22 mouse cellular contexts compared by ENCODE assay signal in genomic region chr4:139650907-139651306, GRCm38 (mm10). TPM values are rescaled to one million over a fixed set of nuclear protein-coding genes. Genes with fewer than 3 reads are reported as not detected.
A peak's percentile ranks its signal among the peaks of the same experiment; 100 is the strongest.
DNase-seq lines count a peak whose midpoint lies in the region; ATAC-seq and TF ChIP-seq lines count a peak whose summit lies in the region.
"Had no signal": no experiment of that assay in that cellular context is flagged by ENCODE, and none has a peak within 500 bp of the region (broad histone marks: within the 10 kb centered on the region; RNA-seq: fewer than 3 reads in every experiment).

No protein-coding gene starts in this region.

- no peak overlapping the region for H3K4me2 ChIP-seq in hindbrain, embryonic 11.5 days (replicated peaks; ENCODE audit: low read depth, low read length)
- H3K4me2 ChIP-seq in hindbrain, postnatal 0 days (ENCODE audit: low read depth, low read length) = no peak overlapping the region
- H3K4me2 ChIP-seq in lung, postnatal 0 days (replicated peaks; ENCODE audit: low read depth, low read length) = no peak overlapping the region
- 0 out of 2 replicates have a peak overlapping the region, but pooled peaks have one; percentile 3 for H3K4me2 ChIP-seq in intestine, embryonic 15.5 days (replicated peaks)
- H3K4me2 ChIP-seq: embryonic facial prominence, embryonic 15.5 days; forebrain, embryonic 12.5 days; liver, embryonic 13.5 days had no signal

- no peaks in the 10 kb centered on the region for H3K9me3 ChIP-seq in hindbrain, embryonic 11.5 days (ENCODE audit: control insufficient read depth, low read length)
- no peaks in the 10 kb centered on the region for H3K9me3 ChIP-seq in hindbrain, postnatal 0 days (ENCODE audit: low read length)
- H3K9me3 ChIP-seq in lung, postnatal 0 days (ENCODE audit: low read length) = no peaks in the 10 kb centered on the region
- H3K9me3 ChIP-seq in intestine, embryonic 15.5 days = no peaks in the 10 kb centered on the region
- H3K9me3 ChIP-seq: embryonic facial prominence, embryonic 15.5 days; forebrain, embryonic 12.5 days; liver, embryonic 13.5 days had no signal

- H3K27ac ChIP-seq in hindbrain, embryonic 11.5 days (ENCODE audit: low read depth, low read length) = peak overlapping the region; percentile 1; the same call in 1 of the 2 replicates
- no peak overlapping the region for H3K27ac ChIP-seq in hindbrain, postnatal 0 days
- H3K27ac ChIP-seq in lung, postnatal 0 days (ENCODE audit: low read length) = no peak overlapping the region
- H3K27ac ChIP-seq in intestine, embryonic 15.5 days = peak overlapping the region; percentile 63
- H3K27ac ChIP-seq: embryonic facial prominence, embryonic 15.5 days; forebrain, embryonic 12.5 days; liver, embryonic 13.5 days; macrophage had no signal

- H3K9ac ChIP-seq in hindbrain, embryonic 11.5 days (ENCODE audit: low read depth, low read length) = no peak overlapping the region
- no peak overlapping the region for H3K9ac ChIP-seq in hindbrain, postnatal 0 days (replicated peaks; ENCODE audit: low read length)
- H3K9ac ChIP-seq in lung, postnatal 0 days (replicated peaks; ENCODE audit: low read depth) = no peak overlapping the region
- H3K9ac ChIP-seq in intestine, embryonic 15.5 days = no peak overlapping the region
- H3K9ac ChIP-seq: embryonic facial prominence, embryonic 15.5 days; forebrain, embryonic 12.5 days; liver, embryonic 13.5 days had no signal

- H3K36me3 ChIP-seq in hindbrain, embryonic 11.5 days (ENCODE audit: control insufficient read depth, insufficient read depth, low read length) = no peaks in the 10 kb centered on the region
- H3K36me3 ChIP-seq in hindbrain, postnatal 0 days (ENCODE audit: insufficient read depth, low read length) = peaks cover 8% of the 10 kb centered on the region; the same call in 1 of the 2 replicates
- H3K36me3 ChIP-seq in lung, postnatal 0 days (ENCODE audit: insufficient read depth, low read length) = peaks cover 6% of the 10 kb centered on the region; the same call in 1 of the 2 replicates
- no peaks in the 10 kb centered on the region for H3K36me3 ChIP-seq in intestine, embryonic 15.5 days

- no peak for DNase-seq in hindbrain, embryonic 11.5 days (ENCODE audit: low spot score)
- no peak for DNase-seq in hindbrain, postnatal 0 days (ENCODE audit: low spot score)
- no peak for DNase-seq in lung, postnatal 0 days (ENCODE audit: low spot score)
- DNase-seq in lung, postnatal 10 days = no peak
- peak; percentile 42 for DNase-seq in brain, adult 2 months (ENCODE audit: low read depth, low spot score)
- DNase-seq in gastrocnemius, adult 18-20 months (ENCODE audit: low spot score) = no peak
- DNase-seq in spleen, postnatal 36 days (ENCODE audit: low spot score in 2 of 2) = no peak
- DNase-seq: adrenal gland, postnatal 10 days; heart, adult 11 months; layer of hippocampus, postnatal 36 days; liver, embryonic 13.5 days had no signal

- TF ChIP-seq CTCF in hindbrain, postnatal 0 days (IDR thresholded peaks at IDR 0.05; ENCODE audit: low read depth) = no peak
- TF ChIP-seq CTCF in lung, postnatal 0 days (IDR thresholded peaks at IDR 0.05) = no peak

- no peak overlapping the region for H3K4me3 ChIP-seq in hindbrain, embryonic 11.5 days (ENCODE audit: low read depth, low read length)
- no peak overlapping the region for H3K4me3 ChIP-seq in hindbrain, postnatal 0 days (ENCODE audit: low read length)
- H3K4me3 ChIP-seq in lung, postnatal 0 days (ENCODE audit: low read depth, low read length) = no peak overlapping the region
- no peak overlapping the region for H3K4me3 ChIP-seq in intestine, embryonic 15.5 days (replicated peaks)
- H3K4me3 ChIP-seq: embryonic facial prominence, embryonic 15.5 days; forebrain, embryonic 12.5 days; liver, embryonic 13.5 days had no signal

- no peaks in the 10 kb centered on the region for H3K27me3 ChIP-seq in hindbrain, embryonic 11.5 days (ENCODE audit: control insufficient read depth, insufficient read depth, low read length)
- no peaks in the 10 kb centered on the region for H3K27me3 ChIP-seq in hindbrain, postnatal 0 days (ENCODE audit: insufficient read depth, low read length)
- no peaks in the 10 kb centered on the region for H3K27me3 ChIP-seq in lung, postnatal 0 days (replicated peaks; ENCODE audit: insufficient read depth, low read length)
- H3K27me3 ChIP-seq in intestine, embryonic 15.5 days (replicated peaks) = no peaks in the 10 kb centered on the region
- H3K27me3 ChIP-seq: embryonic facial prominence, embryonic 15.5 days; liver, embryonic 13.5 days had no signal

- H3K4me1 ChIP-seq in hindbrain, embryonic 11.5 days (replicated peaks; ENCODE audit: control insufficient read depth, insufficient read depth, low read length) = no peaks in the 10 kb centered on the region
- H3K4me1 ChIP-seq in hindbrain, postnatal 0 days (ENCODE audit: insufficient read depth, low read length) = no peaks in the 10 kb centered on the region
- no peaks in the 10 kb centered on the region for H3K4me1 ChIP-seq in lung, postnatal 0 days (ENCODE audit: insufficient read depth, low read depth, low read length)
- peaks cover 4% of the 10 kb centered on the region; the same call in 1 of the 2 replicates for H3K4me1 ChIP-seq in intestine, embryonic 15.5 days (replicated peaks)
- H3K4me1 ChIP-seq: embryonic facial prominence, embryonic 15.5 days; liver, embryonic 13.5 days had no signal

- WGBS in hindbrain, embryonic 11.5 days = 62% methylated on average over 11 of the region's 11 CpGs
- 34% methylated on average over 11 of the region's 11 CpGs for WGBS in hindbrain, postnatal 0 days
- WGBS in lung, postnatal 0 days = 61% methylated on average over 11 of the region's 11 CpGs
- 64% methylated on average over 11 of the region's 11 CpGs for WGBS in intestine, embryonic 15.5 days

- no peak for ATAC-seq in hindbrain, embryonic 11.5 days (ENCODE audit: low FRiP score)
- ATAC-seq in hindbrain, postnatal 0 days = no peak
- ATAC-seq in lung, postnatal 0 days = peak; percentile 40; the same call in 1 of the 2 replicates
- ATAC-seq in intestine, embryonic 15.5 days = peak; percentile 6; the same call in 1 of the 2 replicates
- ATAC-seq: CD4-positive, CD25-positive, alpha-beta regulatory T cell, adult 4 months had no signal

- no peak for TF ChIP-seq EP300 in lung, postnatal 0 days (IDR thresholded peaks at IDR 0.05)

RNA-seq across cellular contexts. Expression of gene Tas1r2, which starts 2.4 kb away (rescaled TPM):
- not detected in 2 replicates for polyA plus RNA-seq in hindbrain, embryonic 11.5 days (2014; fragmentation: Nextera tagmentation; extraction: Ambion mirVana)
- total RNA-seq in hindbrain, postnatal 0 days (2014; rRNA removed) = not detected in 2 replicates
- not detected in 2 replicates for polyA plus RNA-seq in hindbrain, postnatal 0 days (2015; fragmentation: Nextera tagmentation; extraction: Ambion mirVana)
- not detected in 2 replicates for polyA plus RNA-seq in lung, postnatal 0 days (2015; fragmentation: Nextera tagmentation; extraction: Ambion mirVana)
- polyA plus RNA-seq in intestine, embryonic 15.5 days (2015; fragmentation: Nextera tagmentation; extraction: Ambion mirVana) = not detected in 2 replicates
- not detected for total RNA-seq in gastrocnemius, adult 18-20 months (2021)
- total RNA-seq: adrenal gland, postnatal 10 days; layer of hippocampus, postnatal 36 days; left cerebral cortex, postnatal 36 days; midbrain, postnatal 0 days had no signal
- polyA plus RNA-seq: CD4-positive, CD25-positive, alpha-beta regulatory T cell, adult 4 months; cortical plate, adult 2 months; forebrain, embryonic 12.5 days; heart, embryonic 16.5 days; liver, embryonic 13.5 days; macrophage; midbrain, postnatal 0 days; neural tube, embryonic 14.5 days; stomach, embryonic 14.5 days had no signal

RNA-seq across cellular contexts. Expression of gene Aldh4a1, which starts 28.2 kb away (rescaled TPM):
- 7.8 and 8.8 TPM in 2 replicates for polyA plus RNA-seq in hindbrain, embryonic 11.5 days (2014; fragmentation: Nextera tagmentation; extraction: Ambion mirVana)
- total RNA-seq in hindbrain, postnatal 0 days (2014; rRNA removed) = 30.0 and 43.3 TPM in 2 replicates
- 26.6 and 27.6 TPM in 2 replicates for polyA plus RNA-seq in hindbrain, postnatal 0 days (2015; fragmentation: Nextera tagmentation; extraction: Ambion mirVana)
- polyA plus RNA-seq in lung, postnatal 0 days (2015; fragmentation: Nextera tagmentation; extraction: Ambion mirVana) = 13.4 and 19.7 TPM in 2 replicates
- polyA plus RNA-seq in intestine, embryonic 15.5 days (2015; fragmentation: Nextera tagmentation; extraction: Ambion mirVana) = 14.4 and 17.1 TPM in 2 replicates
- total RNA-seq in gastrocnemius, adult 18-20 months (2021) = 10 to 100 TPM; 57.6 to 64.8 TPM

RNA-seq across cellular contexts. Expression of gene Gm21969, which starts 47.9 kb away (rescaled TPM):
- not detected in 2 replicates for polyA plus RNA-seq in hindbrain, embryonic 11.5 days (2014; fragmentation: Nextera tagmentation; extraction: Ambion mirVana)
- total RNA-seq in hindbrain, postnatal 0 days (2014; rRNA removed) = not detected in 2 replicates
- not detected in 2 replicates for polyA plus RNA-seq in hindbrain, postnatal 0 days (2015; fragmentation: Nextera tagmentation; extraction: Ambion mirVana)
- polyA plus RNA-seq in lung, postnatal 0 days (2015; fragmentation: Nextera tagmentation; extraction: Ambion mirVana) = not detected in 2 replicates
- not detected in 2 replicates for polyA plus RNA-seq in intestine, embryonic 15.5 days (2015; fragmentation: Nextera tagmentation; extraction: Ambion mirVana)
- total RNA-seq in gastrocnemius, adult 18-20 months (2021) = not detected
- total RNA-seq: adrenal gland, postnatal 10 days; layer of hippocampus, postnatal 36 days; left cerebral cortex, postnatal 36 days; midbrain, postnatal 0 days had no signal
- polyA plus RNA-seq: CD4-positive, CD25-positive, alpha-beta regulatory T cell, adult 4 months; cortical plate, adult 2 months; embryonic facial prominence, embryonic 15.5 days; forebrain, embryonic 12.5 days; heart, embryonic 16.5 days; liver, embryonic 13.5 days; macrophage; midbrain, postnatal 0 days; neural tube, embryonic 14.5 days; stomach, embryonic 14.5 days had no signal

Comparison
In these comparisons a context has a peak if more than half of its experiments do, and no peak if none do; other contexts are left out.
1. H3K27ac ChIP-seq: peak in hindbrain, embryonic 11.5 days (single experiment) and intestine, embryonic 15.5 days (single experiment); none in hindbrain, postnatal 0 days (single experiment) and lung, postnatal 0 days (single experiment).
2. ATAC-seq: peak in lung, postnatal 0 days (single experiment) and intestine, embryonic 15.5 days (single experiment); none in hindbrain, embryonic 11.5 days (single experiment) and hindbrain, postnatal 0 days (single experiment).